Mouse (Mus musculus): Measurements from ENCODE around the gene Snrpa1.
A peak's percentile ranks its signal among the peaks of the same experiment; 100 is the strongest.

The Snrpa1 gene

GRCm38 (mm10) chr7:66079364-66080230, 20.8 kb downstream of the Snrpa1 start, which contains the start of gene Selenos:
Gene Selenos (plus strand): TSS chr7:66079649.
- DNase-seq, result peak; percentile 95 to 96

GRCm38 (mm10) chr7:66080231-66080613, 21.4 kb downstream of the Snrpa1 start:
- no peak for DNase-seq

- no peak for DNase-seq
Observed at GRCm38 (mm10) chr7:66083757-66084156, 25.0 kb downstream of the Snrpa1 start.

GRCm38 (mm10) chr7:66084546-66084945, 25.7 kb downstream of the Snrpa1 start:
- no peak for DNase-seq

- DNase-seq, result no peak
Observed at GRCm38 (mm10) chr7:66087652-66088051, 28.8 kb downstream of the Snrpa1 start.

GRCm38 (mm10) chr7:66088077-66088476, 29.3 kb downstream of the Snrpa1 start:
- no peak for DNase-seq

GRCm38 (mm10) chr7:66090676-66091190, 31.9 kb downstream of the Snrpa1 start:
- DNase-seq, result no peak

- DNase-seq, result no peak
Observed at GRCm38 (mm10) chr7:66091553-66091952, 32.8 kb downstream of the Snrpa1 start.

- DNase-seq, result no peak
Observed at GRCm38 (mm10) chr7:66092656-66093055, 33.9 kb downstream of the Snrpa1 start.

GRCm38 (mm10) chr7:66094141-66094540, 35.3 kb downstream of the Snrpa1 start:
- no peak for DNase-seq

GRCm38 (mm10) chr7:66098803-66099202, 40.0 kb downstream of the Snrpa1 start:
- no peak for DNase-seq

GRCm38 (mm10) chr7:66101866-66102265, 43.1 kb downstream of the Snrpa1 start:
- DNase-seq, result no peak

GRCm38 (mm10) chr7:66104531-66104930, 45.7 kb downstream of the Snrpa1 start:
- DNase-seq, result no peak

GRCm38 (mm10) chr7:66105771-66106170, 47.0 kb downstream of the Snrpa1 start:
- no peak for DNase-seq

- no peak for DNase-seq
Observed at GRCm38 (mm10) chr7:66106581-66107056, 47.8 kb downstream of the Snrpa1 start.

GRCm38 (mm10) chr7:66107206-66107605, 48.4 kb downstream of the Snrpa1 start:
- no peak for DNase-seq

- DNase-seq, result peak in 1 of 2 experiments; percentile 15
Observed at GRCm38 (mm10) chr7:66107930-66108329, 49.1 kb downstream of the Snrpa1 start.

GRCm38 (mm10) chr7:66108961-66109854, 50.4 kb downstream of the Snrpa1 start, which contains the start of gene Chsy1:
Gene Chsy1 (plus strand): TSS chr7:66109515.
- peak; percentile 88 to 92 for DNase-seq

- DNase-seq, result peak; percentile 59 to 69
Observed at GRCm38 (mm10) chr7:66109855-66110635, 51.2 kb downstream of the Snrpa1 start.

GRCm38 (mm10) chr7:66110636-66111112, 51.9 kb downstream of the Snrpa1 start:
- no peak for DNase-seq

GRCm38 (mm10) chr7:66111211-66111610, 52.4 kb downstream of the Snrpa1 start:
- DNase-seq, result no peak

GRCm38 (mm10) chr7:66113561-66113960, 54.8 kb downstream of the Snrpa1 start:
- DNase-seq, result no peak

Data from thymus, postnatal 36 days (tissue).